Mouse (Mus musculus) embryonic facial prominence, embryonic 12.5 days (tissue): ENCODE measurements around the gene Scd1. TPM values are rescaled to one million over a fixed set of nuclear protein-coding genes. Genes with fewer than 3 reads are reported as not detected.

Experiments used
- ATAC-seq: fragments of 200-750 bp; cut with Nextera tagmentation; 2 replicates; pipeline ENCODE4 v1.8.0; 2017; ENCODE audit not compliant: insufficient number of reproducible peaks, insufficient read depth, low FRiP score, low TSS enrichment
- H3K27ac ChIP-seq: fragments of 300-500 bp; sonication (generic); 2 replicates; pipeline ENCODE4 v1.5.1; 2016; ENCODE audit warnings: mild to moderate bottlenecking
- H3K27me3 ChIP-seq: fragments of 300-500 bp; sonication (generic); 2 replicates; pipeline ENCODE4 v1.6.1; 2016; ENCODE audit warnings: mild to moderate bottlenecking, moderate library complexity
- H3K36me3 ChIP-seq: fragments of 300-500 bp; sonication (generic); 2 replicates; pipeline ENCODE4 v1.6.1; 2016; ENCODE audit warnings: mild to moderate bottlenecking
- H3K4me1 ChIP-seq: fragments of 300-500 bp; sonication (generic); 2 replicates; pipeline ENCODE4 v1.6.1; 2016
- H3K4me2 ChIP-seq: fragments of 300-500 bp; sonication (generic); replicated peaks from 2 replicates; pipeline ENCODE4 v1.6.1; 2016; ENCODE audit warnings: mild to moderate bottlenecking, moderate library complexity
- H3K4me3 ChIP-seq: fragments of 300-500 bp; sonication (generic); 2 replicates; pipeline ENCODE4 v1.5.1; 2016; ENCODE audit warnings: mild to moderate bottlenecking
- H3K9ac ChIP-seq: fragments of 300-500 bp; sonication (generic); 2 replicates; pipeline ENCODE4 v1.6.1; 2016; ENCODE audit warnings: mild to moderate bottlenecking, moderate library complexity
- H3K9me3 ChIP-seq: fragments of 300-500 bp; sonication (generic); 2 replicates; pipeline ENCODE4 v1.6.1; 2016; ENCODE audit warnings: mild to moderate bottlenecking, moderate library complexity
- WGBS: fragments of 180-500 bp; shearing (Covaris S2); methylation state at CpG from one replicate; pipeline ENCODE4 v1.1.7; 2016; 5-methylcytosine and 5-hydroxymethylcytosine counted together
- polyA plus RNA-seq: library from polyadenylated mRNA; unstranded; fragments of >200 nt; fragmentation: Nextera tagmentation; extraction: Ambion mirVana; gene quantifications from 2 replicates; pipeline ENCODE4 v1.2.1, GENCODE M21; 2016

Scd1 gene
- polyA plus RNA-seq, 1 experiment from 2014 or later: 11.6 TPM

DNA sequence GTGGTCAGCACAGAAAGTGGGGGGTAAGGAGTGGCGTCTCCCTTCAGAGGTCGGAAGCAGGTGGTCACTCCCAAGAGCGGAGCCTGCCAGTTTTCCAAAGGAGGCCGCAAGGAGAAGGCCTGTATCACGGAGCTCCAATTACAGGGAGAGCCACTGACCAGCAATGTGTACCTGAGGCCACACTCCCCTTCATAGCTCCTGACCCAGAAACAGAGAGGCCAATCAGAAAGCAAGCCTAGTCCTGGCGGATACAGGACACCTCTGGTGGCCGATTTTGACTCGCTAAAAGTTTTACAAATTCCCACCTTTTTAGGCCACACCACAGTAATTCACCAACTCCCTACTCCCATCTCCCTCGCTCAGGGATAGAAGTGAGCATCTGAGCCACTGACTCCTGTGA, 10.9 kb upstream of the Scd1 start:
- Histone ChIP-seq H3K4me3 (no peak overlapping the region), H3K9me3 (no peaks in the 10 kb centered on the region), H3K4me1 (no peaks in the 10 kb centered on the region), H3K27ac (no peak overlapping the region), H3K27me3 (no peaks in the 10 kb centered on the region), H3K4me2 (no peak overlapping the region), H3K9ac (no peak overlapping the region), H3K36me3 (no peaks in the 10 kb centered on the region)
- WGBS: 61% methylated on average over 9 of the region's 9 CpGs
- ATAC-seq: no peak

DNA sequence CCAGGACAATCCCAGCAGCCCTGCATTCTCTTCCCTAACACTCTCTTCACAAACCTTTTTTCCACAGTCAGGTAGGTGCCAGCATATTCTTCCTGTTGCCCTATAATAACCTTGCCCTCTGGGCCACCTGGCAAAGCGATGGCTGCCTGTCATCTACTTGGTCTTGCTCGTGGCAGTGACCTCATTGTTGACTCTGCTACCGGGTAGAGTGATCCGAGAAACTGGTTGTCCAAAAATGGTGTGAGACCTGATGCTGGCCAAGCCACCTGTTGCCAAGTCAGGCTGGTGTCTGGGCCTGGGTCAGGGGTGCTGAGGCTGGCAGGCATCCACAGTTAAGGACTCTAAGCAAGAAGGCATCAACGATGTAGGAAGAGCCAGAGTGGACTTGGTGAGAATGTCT, 10.4 kb upstream of the Scd1 start:
- Histone ChIP-seq H3K9me3 (no peaks in the 10 kb centered on the region), H3K4me1 (no peaks in the 10 kb centered on the region), H3K4me2 (no peak overlapping the region), H3K4me3 (no peak overlapping the region), H3K9ac (no peak overlapping the region), H3K27ac (no peak overlapping the region), H3K36me3 (no peaks in the 10 kb centered on the region), H3K27me3 (no peaks in the 10 kb centered on the region)
- 82% methylated on average over 5 of the region's 5 CpGs for WGBS
- ATAC-seq: no peak

DNA sequence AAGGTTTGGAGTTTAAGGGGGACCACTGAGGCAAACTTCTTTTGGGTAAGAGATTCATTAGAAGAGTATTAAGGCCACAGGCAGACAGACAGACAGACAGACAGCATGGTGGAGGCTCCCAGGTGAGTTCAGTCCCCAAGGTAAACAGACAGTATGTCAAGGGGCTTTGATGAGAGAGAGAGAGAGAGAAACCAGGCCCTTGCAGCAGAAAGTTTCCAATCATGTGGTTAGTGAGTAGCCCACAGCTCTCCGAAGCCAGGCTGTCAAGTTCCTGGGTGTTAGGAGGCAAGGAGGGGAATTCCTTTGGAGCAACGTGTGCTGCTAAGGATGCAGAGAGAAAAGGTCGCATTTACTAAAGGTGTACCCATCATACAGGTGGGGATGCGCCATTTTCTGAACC, 9.8 kb upstream of the Scd1 start:
- H3K27me3 ChIP-seq: no peaks in the 10 kb centered on the region
- no peak overlapping the region for H3K4me2 ChIP-seq
- no peak for ATAC-seq
- H3K4me1 ChIP-seq: no peaks in the 10 kb centered on the region
- no peak overlapping the region for H3K4me3 ChIP-seq
- H3K36me3 ChIP-seq: no peaks in the 10 kb centered on the region
- H3K9me3 ChIP-seq: no peaks in the 10 kb centered on the region
- 69% methylated on average over 4 of the region's 4 CpGs for WGBS
- no peak overlapping the region for H3K9ac ChIP-seq
- no peak overlapping the region for H3K27ac ChIP-seq

DNA sequence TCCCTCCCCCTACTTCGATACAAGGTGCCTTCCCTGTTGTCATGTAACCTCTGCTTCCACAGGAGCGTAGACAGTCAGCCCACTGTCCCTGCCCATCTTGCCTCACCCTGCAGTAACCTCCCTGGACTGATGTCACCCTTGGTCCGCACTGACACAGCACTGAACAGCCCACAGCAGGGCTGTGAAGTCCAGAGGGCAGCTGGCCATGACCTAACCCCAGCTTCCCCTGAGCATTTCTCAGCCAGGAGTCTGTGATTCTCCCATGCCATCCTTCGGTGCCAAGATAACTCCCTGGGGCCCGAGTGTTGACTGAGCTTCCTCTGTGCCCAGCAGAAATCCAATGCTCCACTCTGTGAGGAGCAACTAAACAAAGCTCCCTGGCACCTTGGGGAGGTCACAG, 8.6 kb upstream of the Scd1 start:
- Histone ChIP-seq H3K36me3 (no peaks in the 10 kb centered on the region), H3K4me3 (no peak overlapping the region), H3K4me2 (no peak overlapping the region), H3K9me3 (no peaks in the 10 kb centered on the region), H3K4me1 (no peaks in the 10 kb centered on the region), H3K27ac (no peak overlapping the region), H3K27me3 (no peaks in the 10 kb centered on the region), H3K9ac (no peak overlapping the region)
- WGBS: 79% methylated on average over 5 of the region's 5 CpGs
- ATAC-seq: no peak

DNA sequence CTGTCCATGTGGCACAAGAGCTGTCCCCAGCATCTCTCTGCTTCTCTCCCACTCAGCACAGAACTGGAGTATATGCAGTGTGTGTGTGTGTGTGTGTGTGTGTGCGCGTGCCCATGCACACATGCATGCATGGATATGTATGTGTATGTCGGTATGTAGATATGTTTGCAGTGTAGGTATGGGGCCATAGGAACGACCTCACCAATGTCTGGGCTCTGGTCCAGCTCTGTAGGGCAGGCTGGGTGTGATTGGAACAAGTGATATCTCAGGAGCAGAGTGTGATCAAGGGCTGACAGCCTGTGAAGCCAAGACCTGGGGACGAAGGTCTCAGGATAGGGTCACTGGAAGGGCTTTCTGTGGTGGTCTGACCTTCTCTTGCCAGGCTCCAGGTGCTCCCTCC, 7.8 kb upstream of the Scd1 start:
- WGBS: 84% methylated on average over 5 of the region's 5 CpGs
- no peaks in the 10 kb centered on the region for H3K4me1 ChIP-seq
- no peaks in the 10 kb centered on the region for H3K27me3 ChIP-seq
- no peak overlapping the region for H3K4me3 ChIP-seq
- no peak overlapping the region for H3K27ac ChIP-seq
- no peaks in the 10 kb centered on the region for H3K9me3 ChIP-seq
- H3K9ac ChIP-seq: no peak overlapping the region
- no peak overlapping the region for H3K4me2 ChIP-seq
- ATAC-seq: no peak
- no peaks in the 10 kb centered on the region for H3K36me3 ChIP-seq

DNA sequence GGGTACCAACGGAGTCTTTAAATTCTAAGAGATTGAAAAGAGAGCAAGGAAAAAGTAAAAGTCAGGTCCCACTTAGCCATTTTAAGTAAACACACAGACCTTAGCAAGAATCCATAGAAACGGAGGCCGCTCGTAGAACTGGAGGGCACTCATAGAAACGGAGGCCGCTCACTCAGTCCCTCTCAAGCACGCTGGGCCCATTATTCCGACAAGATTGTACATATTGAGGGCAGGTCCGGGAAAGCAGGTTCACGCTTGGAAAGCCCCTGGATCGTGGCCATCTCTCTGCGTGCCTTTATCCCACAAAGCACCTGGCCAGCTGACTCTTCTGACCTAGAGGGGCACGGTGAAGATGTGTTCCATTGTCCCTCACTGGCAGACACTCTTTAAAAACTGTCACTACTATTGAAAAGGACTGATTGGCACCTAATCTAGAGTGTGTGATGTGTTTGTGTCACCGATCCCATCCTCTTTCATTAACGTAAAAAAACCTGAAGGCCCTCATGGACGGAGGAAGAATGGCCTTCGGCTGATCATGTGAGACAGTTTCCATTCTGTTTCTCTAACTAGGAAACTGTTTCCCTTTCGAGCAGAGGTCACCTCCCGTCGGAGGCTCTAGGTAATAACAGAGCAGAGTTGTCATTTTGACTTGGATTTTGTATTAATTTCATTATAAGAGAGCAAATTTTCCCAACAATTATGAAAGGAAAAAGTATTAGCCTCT, 2.8 kb upstream of the Scd1 start:
- no peak overlapping the region for H3K9ac ChIP-seq
- no peaks in the 10 kb centered on the region for H3K27me3 ChIP-seq
- no peak for ATAC-seq
- H3K4me2 ChIP-seq: no peak overlapping the region
- no peaks in the 10 kb centered on the region for H3K9me3 ChIP-seq
- H3K27ac ChIP-seq: no peak overlapping the region
- no peak overlapping the region for H3K4me3 ChIP-seq
- H3K4me1 ChIP-seq: peaks cover 18% of the 10 kb centered on the region
- H3K36me3 ChIP-seq: no peaks in the 10 kb centered on the region
- 88% methylated on average over 20 of the region's 20 CpGs for WGBS

DNA sequence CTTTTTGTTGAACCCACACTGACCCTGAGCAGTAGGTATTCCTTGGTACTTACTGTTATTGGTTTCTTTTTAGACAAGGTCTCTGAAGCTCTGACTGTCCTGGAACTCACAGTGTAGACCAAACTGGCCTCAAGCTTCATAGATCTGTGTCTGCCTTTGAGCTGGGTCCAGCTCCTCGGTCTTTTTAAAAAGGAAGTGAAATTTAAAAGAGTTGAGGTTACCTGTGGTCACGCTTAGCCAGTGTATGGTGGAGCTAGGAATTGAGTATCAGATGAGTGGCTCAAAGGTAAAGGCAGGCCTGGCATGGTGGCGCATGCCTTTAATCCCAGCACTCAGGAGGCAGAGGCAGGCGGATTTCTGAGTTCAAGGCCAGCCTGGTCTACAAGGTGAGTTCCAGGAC, 916 bp upstream of the Scd1 start:
- H3K27ac ChIP-seq: peak overlapping the region; percentile 91; the same call in 1 of the 2 replicates
- H3K9ac ChIP-seq: no peak overlapping the region
- WGBS: 71% methylated on average over 4 of the region's 4 CpGs

DNA sequence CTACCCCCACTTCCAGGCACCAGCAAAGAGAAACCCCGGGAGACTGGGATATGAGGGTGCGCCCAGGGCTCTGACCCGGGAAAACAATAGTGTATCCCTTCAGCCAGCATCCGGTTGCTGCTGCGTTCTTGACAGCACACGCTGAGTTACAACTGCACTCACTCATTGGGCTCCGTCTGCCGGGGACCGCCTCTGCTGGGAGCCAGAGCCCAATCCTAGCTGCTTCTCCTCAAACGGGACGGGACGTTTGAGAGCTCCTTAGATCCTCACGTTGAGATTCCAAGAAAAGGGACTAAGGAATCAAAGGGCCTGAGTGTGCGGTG, 505 bp upstream of the Scd1 start:
- no peaks in the 10 kb centered on the region for H3K27me3 ChIP-seq
- H3K36me3 ChIP-seq: 0 out of 2 replicates have a peak, but pooled peaks cover 5% of the 10 kb centered on the region
- H3K27ac ChIP-seq: peak overlapping the region; percentile 91
- ATAC-seq: peak; percentile 78
- H3K4me3 ChIP-seq: peak overlapping the region; percentile 49
- peak overlapping the region; percentile 44 for H3K9ac ChIP-seq
- peaks cover 18% of the 10 kb centered on the region for H3K4me1 ChIP-seq
- H3K4me2 ChIP-seq: peak overlapping the region; percentile 84
- no peaks in the 10 kb centered on the region for H3K9me3 ChIP-seq
- WGBS: under 1% methylated on average over 14 of the region's 14 CpGs

More for the DNA sequence above, 916 bp upstream of the Scd1 start:
- no peaks in the 10 kb centered on the region for H3K9me3 ChIP-seq
- H3K27me3 ChIP-seq: no peaks in the 10 kb centered on the region
- peaks cover 18% of the 10 kb centered on the region for H3K4me1 ChIP-seq
- ATAC-seq: no peak
- peak overlapping the region; percentile 84 for H3K4me2 ChIP-seq
- 0 out of 2 replicates have a peak, but pooled peaks cover 5% of the 10 kb centered on the region for H3K36me3 ChIP-seq
- H3K4me3 ChIP-seq: peak overlapping the region; percentile 49

DNA sequence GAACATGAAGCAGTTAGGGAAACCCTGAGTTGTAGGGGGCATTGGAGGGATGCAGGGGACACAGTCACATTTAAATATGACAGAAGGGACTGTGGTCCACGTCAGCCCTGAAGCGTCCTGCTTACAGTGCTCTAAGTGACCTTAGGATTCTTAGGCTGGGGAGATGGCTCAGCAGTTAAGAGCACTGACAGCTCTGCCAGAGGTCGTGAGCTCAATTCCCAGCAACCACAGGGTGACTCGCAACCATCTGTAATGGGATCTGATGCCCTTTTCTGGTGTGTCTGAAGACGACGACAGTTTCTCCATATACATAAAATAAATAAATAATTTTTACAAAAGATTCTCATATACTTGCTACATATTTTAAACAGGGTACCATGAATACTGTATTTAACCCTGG, 4.1 kb downstream of the Scd1 start:
- Histone ChIP-seq H3K4me1 (peaks cover 21% of the 10 kb centered on the region), H3K27ac (no peak overlapping the region), H3K9me3 (no peaks in the 10 kb centered on the region), H3K4me3 (no peak overlapping the region), H3K9ac (no peak overlapping the region), H3K27me3 (no peaks in the 10 kb centered on the region), H3K36me3 (peaks cover 42% of the 10 kb centered on the region), H3K4me2 (no peak overlapping the region)
- ATAC-seq: no peak
- WGBS: 77% methylated on average over 6 of the region's 6 CpGs

DNA sequence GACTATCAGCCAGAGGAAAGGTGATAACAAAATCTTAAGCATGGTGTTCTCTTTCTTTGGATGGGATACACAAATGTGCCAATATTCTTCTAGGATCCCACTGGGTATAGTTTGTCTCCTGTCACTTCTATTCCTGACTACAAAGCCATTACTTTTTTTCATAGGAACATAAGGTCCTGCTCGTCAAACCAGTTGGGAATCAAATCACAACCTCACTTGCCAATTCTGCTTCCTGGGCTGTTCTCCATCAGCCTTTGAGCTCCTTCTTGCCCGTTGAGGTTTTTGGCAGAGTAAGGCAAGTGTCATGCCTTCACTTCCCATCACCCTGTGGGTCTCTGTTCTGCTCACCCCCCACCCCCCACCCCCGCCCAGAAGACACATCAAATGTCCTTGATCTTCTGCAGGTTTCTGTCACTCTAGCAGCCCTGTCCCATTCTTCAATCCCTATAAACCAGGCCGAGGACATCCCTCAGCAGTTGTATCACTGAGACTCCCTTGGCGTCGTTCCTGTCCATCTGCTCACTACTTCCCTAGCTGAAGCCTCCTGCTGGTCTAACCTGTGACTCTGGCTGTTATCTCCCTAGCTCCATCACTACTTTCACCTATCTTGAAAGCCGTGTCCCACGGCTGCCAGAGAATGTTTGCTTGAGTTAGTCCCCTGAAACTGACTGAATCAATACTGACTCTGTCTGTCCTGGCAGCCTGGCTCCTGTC, 7.0 kb downstream of the Scd1 start:
- Histone ChIP-seq H3K36me3 (peaks cover 46% of the 10 kb centered on the region), H3K9ac (no peak overlapping the region), H3K27me3 (no peaks in the 10 kb centered on the region), H3K4me1 (peaks cover 5% of the 10 kb centered on the region; the same call in 1 of the 2 replicates), H3K27ac (no peak overlapping the region), H3K4me3 (no peak overlapping the region), H3K9me3 (no peaks in the 10 kb centered on the region), H3K4me2 (no peak overlapping the region)
- ATAC-seq: no peak
- WGBS: 89% methylated on average over 8 of the region's 8 CpGs

DNA sequence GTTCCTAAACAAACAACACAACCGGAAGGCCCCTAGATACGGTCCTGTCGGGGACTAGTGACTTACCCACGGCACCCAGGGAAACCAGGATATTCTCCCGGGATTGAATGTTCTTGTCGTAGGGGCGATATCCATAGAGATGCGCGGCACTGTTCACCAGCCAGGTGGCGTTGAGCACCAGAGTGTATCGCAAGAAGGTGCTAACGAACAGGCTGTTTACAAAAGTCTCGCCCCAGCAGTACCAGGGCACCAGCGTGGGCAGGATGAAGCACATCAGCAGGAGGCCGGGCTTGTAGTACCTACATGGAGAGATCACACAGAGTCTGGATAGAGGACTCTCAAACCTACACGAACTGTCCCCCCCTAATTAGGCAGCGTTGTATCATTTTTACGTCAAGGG, 7.6 kb downstream of the Scd1 start:
- 96% methylated on average over 18 of the region's 18 CpGs for WGBS
- H3K9me3 ChIP-seq: no peaks in the 10 kb centered on the region
- ATAC-seq: no peak
- no peak overlapping the region for H3K27ac ChIP-seq
- no peak overlapping the region for H3K4me2 ChIP-seq
- H3K27me3 ChIP-seq: no peaks in the 10 kb centered on the region
- H3K4me3 ChIP-seq: no peak overlapping the region
- H3K9ac ChIP-seq: no peak overlapping the region
- peaks cover 4% of the 10 kb centered on the region; the same call in 1 of the 2 replicates for H3K4me1 ChIP-seq
- peaks cover 46% of the 10 kb centered on the region for H3K36me3 ChIP-seq

DNA sequence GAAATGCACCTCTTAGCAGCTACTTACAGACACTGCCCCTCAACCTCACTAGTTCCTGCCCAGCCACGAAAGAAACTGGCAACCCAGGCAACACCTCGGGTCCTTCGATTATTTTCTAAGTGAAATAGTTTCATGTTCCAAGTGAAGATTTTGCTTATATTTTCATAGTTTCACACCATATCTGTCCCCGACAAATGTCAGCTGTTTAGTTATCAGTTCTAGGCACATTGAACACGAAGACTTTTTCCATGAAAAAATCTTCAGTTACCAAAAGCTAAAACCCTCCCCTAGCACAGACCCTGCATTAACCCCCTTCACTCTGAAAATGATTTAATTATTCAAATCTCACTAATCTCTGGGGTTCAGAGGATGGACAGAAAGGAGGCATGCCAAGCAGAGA, 10.9 kb downstream of the Scd1 start:
- Histone ChIP-seq H3K27me3 (no peaks in the 10 kb centered on the region), H3K9ac (no peak overlapping the region), H3K9me3 (no peaks in the 10 kb centered on the region), H3K4me3 (no peak overlapping the region), H3K4me1 (peaks cover 4% of the 10 kb centered on the region; the same call in 1 of the 2 replicates), H3K36me3 (peaks cover 30% of the 10 kb centered on the region), H3K4me2 (no peak overlapping the region), H3K27ac (no peak overlapping the region)
- no peak for ATAC-seq
- 90% methylated on average over 5 of the region's 5 CpGs for WGBS
